Mouse (Mus musculus): ENCODE measurements around the gene Il31. TPM values are rescaled to one million over a fixed set of nuclear protein-coding genes. Genes with fewer than 3 reads are reported as not detected.

The Il31 gene
- polyA plus RNA-seq (2016; fragmentation: Nextera tagmentation; extraction: Ambion mirVana) = not detected in 2 replicates

DNA sequence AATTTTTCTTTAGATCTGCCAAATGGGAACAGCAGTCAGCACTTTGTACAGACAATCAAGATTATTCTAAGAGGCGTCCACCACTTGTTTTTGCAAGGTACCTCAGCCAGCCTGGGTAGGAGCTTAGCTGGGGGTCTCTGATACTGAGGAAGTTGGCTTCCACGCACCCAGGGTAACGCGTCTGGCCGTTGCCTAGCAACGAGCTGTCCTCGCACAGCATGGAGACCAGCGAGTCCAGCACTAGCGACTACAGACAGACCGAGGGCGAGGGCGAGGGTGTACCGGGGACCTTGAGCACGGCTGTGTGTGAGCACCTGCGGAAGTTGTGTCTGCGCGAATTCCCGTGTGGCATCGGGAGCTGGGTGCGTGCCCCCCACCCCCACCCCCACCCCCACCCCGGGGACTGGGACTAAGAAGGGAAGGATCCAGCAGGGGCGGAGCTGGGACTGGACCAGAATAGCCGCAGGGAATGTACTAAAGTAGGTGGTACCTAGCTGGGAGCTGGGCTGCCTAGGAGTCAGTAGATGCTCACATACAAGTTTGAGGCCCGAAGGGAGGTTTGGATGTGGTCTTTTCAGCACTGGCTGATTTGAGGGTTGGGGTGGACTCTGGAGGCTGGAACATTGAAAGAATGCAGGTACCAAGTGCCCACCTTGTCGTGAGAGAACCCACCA lies at the start of gene Il31, which contains the start of gene Lrrc43:
Il31 (minus strand) TSS at position 378 of the 674 bp plus-strand sequence.
Lrrc43 (plus strand) TSS at position 194 of the 674 bp plus-strand sequence.
- peaks cover 8% of the 10 kb centered on the region for H3K4me1 ChIP-seq
- peak; percentile 63; the same call in 1 of the 2 replicates for ATAC-seq (ENCODE audit: low FRiP score)
- H3K4me2 ChIP-seq (replicated peaks) = peak within 1 kb of the TSS; percentile 61
- H3K4me3 ChIP-seq = peak within 1 kb of the TSS; percentile 27
- H3K9me3 ChIP-seq (replicated peaks) = no peaks in the 10 kb centered on the region
- H3K9ac ChIP-seq = peak within 1 kb of the TSS; percentile 46; the same call in 1 of the 2 replicates
- H3K27me3 ChIP-seq = peaks cover 10% of the 10 kb centered on the region; the same call in 1 of the 2 replicates
- H3K27ac ChIP-seq = no peak within 1 kb of the TSS
- 7% methylated on average over 25 of the region's 25 CpGs for WGBS
- no peaks in the 10 kb centered on the region for H3K36me3 ChIP-seq

DNA sequence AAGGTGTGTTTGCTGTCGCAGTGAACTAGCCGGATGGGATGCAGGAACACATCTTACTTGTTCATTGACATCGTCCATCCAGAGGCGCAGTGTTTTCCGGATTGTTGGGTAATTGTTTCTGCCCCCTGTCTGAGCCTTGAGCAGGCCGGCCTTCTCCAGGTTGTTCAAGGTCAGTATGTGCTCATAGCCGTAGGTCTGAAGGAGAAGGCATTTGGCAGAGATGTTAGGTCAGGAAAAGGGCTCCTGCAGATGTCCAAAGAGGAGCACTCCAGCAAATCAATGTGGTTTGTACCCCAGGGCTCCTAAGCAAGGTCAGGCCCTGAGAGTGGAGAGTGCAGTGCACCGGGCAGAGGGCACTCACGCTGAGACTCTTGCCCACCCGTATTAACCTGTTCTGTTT lies 44.5 kb upstream of the Il31 start:
- H3K27ac ChIP-seq = no peak overlapping the region
- 94% methylated on average over 10 of the region's 10 CpGs for WGBS
- no peak overlapping the region for H3K4me2 ChIP-seq (replicated peaks)
- peaks cover 78% of the 10 kb centered on the region for H3K36me3 ChIP-seq
- H3K27me3 ChIP-seq = no peaks in the 10 kb centered on the region
- H3K4me1 ChIP-seq = no peaks in the 10 kb centered on the region
- H3K4me3 ChIP-seq = no peak overlapping the region
- ATAC-seq (ENCODE audit: low FRiP score) = no peak
- H3K9ac ChIP-seq = no peak overlapping the region
- H3K9me3 ChIP-seq (replicated peaks) = no peaks in the 10 kb centered on the region

DNA sequence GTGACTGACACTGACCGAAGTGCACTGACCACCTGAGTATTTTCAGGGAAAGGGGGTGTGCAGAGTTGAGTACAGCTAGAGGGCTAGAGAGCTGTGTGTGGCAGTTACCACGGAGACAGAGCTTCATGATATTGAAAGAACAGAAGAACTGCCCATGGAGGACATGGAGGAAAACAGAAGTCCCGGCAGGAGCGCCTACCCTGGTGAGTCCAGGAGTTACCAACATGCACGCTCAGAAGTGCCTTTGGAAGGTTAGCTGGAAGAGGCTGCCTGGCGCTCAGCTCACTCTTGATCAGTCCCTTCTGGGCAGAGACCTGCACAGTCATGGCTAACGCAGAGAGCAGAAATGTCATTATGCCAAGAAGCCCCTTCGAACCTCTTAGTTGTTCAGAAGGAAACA lies 40.8 kb upstream of the Il31 start:
- Histone ChIP-seq H3K27me3 (no peaks in the 10 kb centered on the region), H3K4me3 (no peak overlapping the region), H3K36me3 (peaks cover 67% of the 10 kb centered on the region), H3K27ac (no peak overlapping the region), H3K4me2 (replicated peaks) (no peak overlapping the region), H3K9ac (no peak overlapping the region), H3K9me3 (replicated peaks) (no peaks in the 10 kb centered on the region), H3K4me1 (no peaks in the 10 kb centered on the region; the same call in 1 of the 2 replicates)
- ATAC-seq (ENCODE audit: low FRiP score) = no peak
- 91% methylated on average over 8 of the region's 8 CpGs for WGBS

DNA sequence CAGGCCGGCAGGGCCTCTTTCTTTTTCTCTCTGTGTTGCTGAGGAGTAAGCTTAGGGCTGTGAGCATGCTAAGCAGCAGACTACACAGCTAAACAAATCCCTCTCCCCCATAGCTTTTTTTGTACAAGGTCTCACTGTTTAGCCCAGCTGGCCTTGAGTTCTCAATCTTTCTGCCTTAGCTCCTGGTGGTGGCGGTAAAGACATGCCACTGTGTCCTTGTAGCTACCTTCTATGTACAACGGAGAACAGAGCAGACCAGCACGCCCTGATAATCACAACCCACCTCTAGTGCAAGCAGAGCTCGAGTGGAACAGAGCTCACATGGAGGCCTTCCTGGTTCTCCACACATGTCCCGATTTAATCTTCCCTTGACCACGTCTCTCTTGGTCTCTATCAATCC lies 39.4 kb upstream of the Il31 start:
- 82% methylated on average over 7 of the region's 7 CpGs for WGBS
- Histone ChIP-seq H3K9ac (no peak overlapping the region), H3K9me3 (replicated peaks) (no peaks in the 10 kb centered on the region), H3K27me3 (no peaks in the 10 kb centered on the region), H3K36me3 (peaks cover 55% of the 10 kb centered on the region), H3K27ac (no peak overlapping the region), H3K4me1 (peaks cover 6% of the 10 kb centered on the region), H3K4me2 (replicated peaks) (no peak overlapping the region), H3K4me3 (no peak overlapping the region)
- no peak for ATAC-seq (ENCODE audit: low FRiP score)

DNA sequence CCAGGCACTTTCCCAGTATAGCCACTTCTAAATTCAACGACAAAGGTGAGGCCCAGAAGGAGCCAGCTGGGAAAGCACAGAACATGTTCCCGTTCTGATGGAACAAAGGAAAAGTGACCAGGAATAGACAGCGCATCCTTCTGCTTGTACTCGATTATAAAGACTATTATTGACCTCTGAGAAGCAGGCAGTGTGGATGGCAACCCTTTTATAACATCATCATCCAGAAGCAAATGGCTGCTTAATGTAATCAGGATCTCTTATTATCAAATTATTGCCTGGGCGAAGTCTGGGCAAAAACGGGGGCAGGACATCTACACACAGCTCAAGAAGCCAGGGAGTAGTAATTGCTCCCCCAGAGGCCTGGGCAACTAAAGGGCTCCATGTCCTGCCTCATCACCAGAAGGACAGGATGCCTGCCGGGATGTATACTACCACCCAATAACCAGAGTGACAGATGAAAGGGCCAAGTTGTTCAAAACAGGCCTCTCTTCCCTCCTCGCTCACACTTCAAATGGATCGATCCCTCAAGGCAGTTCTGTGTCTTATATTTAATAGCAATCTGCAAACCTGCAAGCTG lies 36.7 kb upstream of the Il31 start:
- H3K4me1 ChIP-seq = peaks cover 28% of the 10 kb centered on the region
- no peak for ATAC-seq (ENCODE audit: low FRiP score)
- no peaks in the 10 kb centered on the region for H3K27me3 ChIP-seq
- H3K9ac ChIP-seq = no peak overlapping the region
- no peak overlapping the region for H3K4me3 ChIP-seq
- 88% methylated on average over 9 of the region's 9 CpGs for WGBS
- H3K9me3 ChIP-seq (replicated peaks) = no peaks in the 10 kb centered on the region
- H3K4me2 ChIP-seq (replicated peaks) = no peak overlapping the region
- H3K27ac ChIP-seq = no peak overlapping the region
- peaks cover 28% of the 10 kb centered on the region for H3K36me3 ChIP-seq

DNA sequence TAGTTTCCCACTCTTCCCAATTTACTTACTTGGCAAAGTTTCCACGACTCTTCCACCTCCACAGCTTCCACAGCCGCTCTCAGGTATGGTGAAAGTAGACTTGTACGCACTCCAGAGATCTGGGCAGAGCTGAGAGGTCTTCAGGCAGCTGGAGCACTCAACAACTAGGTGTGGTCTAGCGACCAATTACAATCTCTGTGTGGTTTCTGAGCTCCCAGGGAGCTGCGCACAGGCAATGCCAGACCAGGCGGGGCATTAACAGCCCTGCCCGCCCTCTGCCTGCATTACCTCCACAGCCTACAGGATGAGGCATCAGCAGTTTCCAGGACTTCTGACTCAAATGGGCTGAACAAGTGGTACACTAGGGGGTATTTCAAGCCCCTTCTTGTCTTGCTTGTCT lies 36.0 kb upstream of the Il31 start, which contains the start of gene Gm49027:
Gm49027 (minus strand) TSS at position 208 of the 400 bp plus-strand sequence.
- peaks cover 28% of the 10 kb centered on the region for H3K4me1 ChIP-seq
- H3K27ac ChIP-seq = peak within 1 kb of the TSS; percentile 81
- no peaks in the 10 kb centered on the region for H3K27me3 ChIP-seq
- WGBS = 87% methylated on average over 7 of the region's 7 CpGs
- ATAC-seq (ENCODE audit: low FRiP score) = no peak
- H3K9me3 ChIP-seq (replicated peaks) = no peaks in the 10 kb centered on the region
- peaks cover 21% of the 10 kb centered on the region for H3K36me3 ChIP-seq
- peak within 1 kb of the TSS; percentile 96 for H3K4me2 ChIP-seq (replicated peaks)
- H3K4me3 ChIP-seq = peak within 1 kb of the TSS; percentile 94
- peak within 1 kb of the TSS; percentile 59 for H3K9ac ChIP-seq

DNA sequence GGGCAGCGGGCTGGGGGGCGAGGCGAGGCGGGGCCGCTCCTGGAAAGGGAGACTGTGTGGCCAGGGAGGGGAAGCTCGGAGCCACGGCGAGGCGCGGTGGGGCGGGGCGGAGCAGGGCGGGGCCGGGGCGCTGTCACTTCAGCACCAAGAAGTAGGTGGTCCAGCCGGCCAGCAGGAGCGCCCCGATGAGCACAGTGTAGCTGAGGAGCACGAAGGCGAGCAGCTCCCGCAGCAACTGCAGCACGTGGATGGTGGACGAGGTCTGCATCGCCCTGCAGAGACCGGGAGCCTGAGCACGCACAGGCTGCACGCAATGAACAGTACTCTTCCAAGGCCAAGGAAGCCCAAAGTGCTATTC lies 35.1 kb upstream of the Il31 start:
- under 1% methylated on average over 22 of the region's 27 CpGs for WGBS

DNA sequence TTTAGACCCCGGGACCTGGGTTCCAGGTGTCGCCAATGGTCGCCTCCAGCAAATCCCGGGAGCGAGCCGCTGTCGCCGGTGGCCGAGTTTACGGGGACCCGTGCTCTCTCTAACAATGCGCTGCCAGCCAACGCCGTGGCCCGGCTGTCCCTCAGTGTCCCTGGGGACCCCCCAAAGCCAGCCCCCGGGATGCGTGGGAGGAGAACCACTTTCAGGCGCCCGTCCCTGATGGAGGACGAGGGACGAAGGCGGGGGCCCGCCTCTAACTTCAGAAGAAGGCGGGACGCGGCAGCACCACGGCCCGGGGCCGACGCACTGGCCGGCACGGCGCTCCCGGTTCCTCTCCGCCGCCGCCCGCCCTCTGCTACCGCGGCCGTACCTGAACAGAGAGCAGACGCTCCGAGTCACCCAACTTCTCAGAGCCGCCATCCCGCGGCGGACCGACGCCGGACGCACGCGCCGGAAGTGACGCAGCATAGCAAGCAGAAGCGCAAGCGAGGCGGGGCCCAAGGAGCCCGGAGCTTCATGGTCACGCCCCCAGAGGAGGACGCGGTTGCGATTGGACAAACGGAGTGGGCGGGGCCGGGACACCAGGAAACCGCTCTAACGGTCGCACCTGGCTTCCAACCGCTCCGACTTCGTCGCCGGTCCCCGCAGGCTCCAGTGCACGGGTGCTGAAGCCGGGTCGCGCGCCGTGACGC lies 34.6 kb upstream of the Il31 start, which contains the start of gene Diablo:
Diablo (minus strand) TSS at position 485 of the 701 bp plus-strand sequence.
- H3K9ac ChIP-seq = peak within 1 kb of the TSS; percentile 88
- peaks cover 28% of the 10 kb centered on the region for H3K4me1 ChIP-seq
- H3K9me3 ChIP-seq (replicated peaks) = no peaks in the 10 kb centered on the region
- ATAC-seq (ENCODE audit: low FRiP score) = peak; percentile 98
- peak within 1 kb of the TSS; percentile 96 for H3K4me2 ChIP-seq (replicated peaks)
- H3K4me3 ChIP-seq = peak within 1 kb of the TSS; percentile 94
- H3K27ac ChIP-seq = peak within 1 kb of the TSS; percentile 81
- under 1% methylated on average over 77 of the region's 82 CpGs for WGBS
- peaks cover 13% of the 10 kb centered on the region for H3K36me3 ChIP-seq
- H3K27me3 ChIP-seq = no peaks in the 10 kb centered on the region

More for the DNA sequence above, 35.1 kb upstream of the Il31 start:
- peaks cover 28% of the 10 kb centered on the region for H3K4me1 ChIP-seq
- peak; percentile 93 for ATAC-seq (ENCODE audit: low FRiP score)
- peak overlapping the region; percentile 96 for H3K4me2 ChIP-seq (replicated peaks)
- H3K36me3 ChIP-seq = peaks cover 17% of the 10 kb centered on the region
- H3K9me3 ChIP-seq (replicated peaks) = no peaks in the 10 kb centered on the region
- H3K27ac ChIP-seq = peak overlapping the region; percentile 81
- no peaks in the 10 kb centered on the region for H3K27me3 ChIP-seq
- peak overlapping the region; percentile 94 for H3K4me3 ChIP-seq
- H3K9ac ChIP-seq = peak overlapping the region; percentile 59

DNA sequence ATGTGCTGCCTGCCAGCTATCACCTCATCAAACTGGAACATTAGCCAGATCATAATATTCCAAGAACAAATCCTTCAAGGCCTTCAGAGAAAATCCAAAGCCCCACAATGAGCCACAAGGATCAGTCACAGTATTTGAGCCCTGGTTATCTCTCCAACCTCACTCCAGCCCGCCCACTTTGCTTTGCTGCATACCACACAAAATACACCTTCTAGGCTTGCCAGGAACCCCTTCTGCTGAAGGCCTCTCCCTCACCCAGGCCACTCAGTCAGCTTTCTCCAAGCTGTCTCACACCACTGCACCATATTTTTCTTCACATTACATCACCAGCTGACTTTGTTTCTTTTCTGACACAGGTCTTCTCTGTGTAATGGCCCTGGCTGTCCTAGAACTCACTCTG lies 32.9 kb upstream of the Il31 start:
- Histone ChIP-seq H3K27me3 (no peaks in the 10 kb centered on the region), H3K36me3 (peaks cover 22% of the 10 kb centered on the region), H3K4me3 (no peak overlapping the region), H3K9me3 (replicated peaks) (no peaks in the 10 kb centered on the region), H3K4me1 (peaks cover 28% of the 10 kb centered on the region), H3K27ac (no peak overlapping the region), H3K9ac (no peak overlapping the region), H3K4me2 (replicated peaks) (no peak overlapping the region)
- no peak for ATAC-seq (ENCODE audit: low FRiP score)
- 88% methylated on average over 1 of the region's 1 CpGs for WGBS

DNA sequence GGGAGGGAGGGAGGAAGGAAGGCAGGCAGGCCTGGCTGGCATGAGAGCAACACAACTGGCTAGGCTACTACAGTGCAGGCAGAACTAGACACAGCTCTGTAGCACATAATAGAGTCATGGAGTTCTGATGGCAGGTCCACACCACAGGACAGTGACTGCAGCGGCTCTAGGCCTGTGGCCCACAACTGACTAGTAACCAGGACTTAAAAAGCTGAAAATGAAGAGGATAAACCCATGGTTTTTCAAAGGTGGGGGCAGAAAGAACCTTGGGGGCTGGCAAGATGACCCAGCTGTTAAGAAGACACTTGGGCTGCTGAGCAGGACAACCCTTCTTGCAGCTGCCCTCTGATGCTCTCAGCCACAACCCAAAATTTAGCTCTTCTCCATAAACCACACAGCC lies 32.3 kb upstream of the Il31 start:
- Histone ChIP-seq H3K4me3 (no peak overlapping the region), H3K4me1 (peaks cover 28% of the 10 kb centered on the region), H3K9me3 (replicated peaks) (no peaks in the 10 kb centered on the region), H3K27me3 (no peaks in the 10 kb centered on the region), H3K9ac (peak overlapping the region; percentile 23; the same call in 1 of the 2 replicates), H3K27ac (no peak overlapping the region), H3K4me2 (replicated peaks) (no peak overlapping the region), H3K36me3 (peaks cover 26% of the 10 kb centered on the region)
- WGBS = 86% methylated on average over 1 of the region's 1 CpGs
- ATAC-seq (ENCODE audit: low FRiP score) = no peak

DNA sequence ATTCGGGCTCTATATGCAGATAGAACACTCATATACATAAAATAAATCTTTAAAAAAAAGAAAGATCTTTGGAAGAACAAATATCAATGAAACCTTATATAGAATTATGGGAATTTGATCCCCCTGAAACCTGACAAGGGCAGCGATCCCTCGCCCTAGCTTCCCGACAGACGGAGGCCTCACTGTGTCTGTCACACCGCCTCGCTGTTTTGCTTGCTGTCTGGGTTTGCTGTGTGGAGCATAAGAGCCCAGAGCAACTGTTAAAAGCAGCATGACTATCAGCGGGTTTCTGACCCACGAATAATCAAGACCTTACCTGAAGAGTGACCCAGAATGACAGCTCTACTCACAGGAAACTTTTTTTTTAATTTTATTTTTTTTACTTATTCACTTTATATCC lies 31.4 kb upstream of the Il31 start:
- Histone ChIP-seq H3K4me2 (replicated peaks) (no peak overlapping the region), H3K4me1 (peaks cover 28% of the 10 kb centered on the region), H3K27me3 (no peaks in the 10 kb centered on the region), H3K36me3 (peaks cover 35% of the 10 kb centered on the region), H3K9ac (no peak overlapping the region), H3K27ac (no peak overlapping the region), H3K9me3 (replicated peaks) (no peaks in the 10 kb centered on the region), H3K4me3 (no peak overlapping the region)
- 84% methylated on average over 9 of the region's 9 CpGs for WGBS
- no peak for ATAC-seq (ENCODE audit: low FRiP score)

DNA sequence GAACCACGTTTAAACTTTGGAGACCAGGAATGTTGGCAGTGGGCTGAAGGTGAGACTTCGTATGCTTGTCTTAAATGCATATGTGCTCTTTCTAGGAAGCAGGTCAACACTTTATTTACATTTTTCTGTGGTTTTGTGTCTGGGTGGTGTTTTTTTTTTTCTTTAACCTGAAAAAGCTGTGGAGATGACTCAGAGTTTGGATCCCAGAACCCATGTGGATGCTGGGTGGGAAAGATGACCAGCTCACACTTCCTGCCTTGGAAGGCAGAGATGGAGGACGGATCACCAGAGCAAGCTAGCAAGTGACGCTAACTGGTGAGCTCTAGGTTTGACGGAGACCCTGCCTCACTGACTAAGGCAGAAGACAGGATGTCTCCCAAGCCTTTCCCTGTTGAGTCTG lies 25.6 kb upstream of the Il31 start:
- Histone ChIP-seq H3K36me3 (peaks cover 65% of the 10 kb centered on the region), H3K27ac (no peak overlapping the region), H3K9ac (no peak overlapping the region), H3K4me3 (no peak overlapping the region), H3K4me1 (no peaks in the 10 kb centered on the region), H3K27me3 (no peaks in the 10 kb centered on the region), H3K9me3 (replicated peaks) (no peaks in the 10 kb centered on the region), H3K4me2 (replicated peaks) (no peak overlapping the region)
- 93% methylated on average over 5 of the region's 5 CpGs for WGBS
- ATAC-seq (ENCODE audit: low FRiP score) = no peak

Data from hindbrain, embryonic 12.5 days (tissue).